Mouse (Mus musculus) erythroblast, adult 5-6 weeks (primary cell): ENCODE results near the gene Srgap2. TPM values are rescaled to one million over a fixed set of nuclear protein-coding genes. Genes with fewer than 3 reads are reported as not detected.
"Not testable (repeated sequence)": the region's sequence is repeated elsewhere in the genome, so short reads cannot be mapped to it uniquely, and the experiment has no call there.

Experiments used
- ATAC-seq: replicated peaks from 2 replicates; pipeline ENCODE4 v1.8.0; 2016; ENCODE audit warnings: moderate number of reproducible peaks, mild to moderate bottlenecking, moderate TSS enrichment, inconsistent platforms; ENCODE audit not compliant: poor library complexity, low FRiP score, severe bottlenecking
- total RNA-seq, 2 experiments: library from RNA; stranded (forward) in 1 of 2; stranded (reverse) in 1 of 2; fragments of 150-400 nt in 1 of 2; fragments of 200-764, 138-1000 nt in 1 of 2; gene quantifications; 2 replicates each; pipeline versions ENCODE4 v1.2.3 to v1.2.4; 2015 to 2017; ENCODE audit warnings: low replicate concordance in 2 of 2

Gene Srgap2
- total RNA-seq, 2 experiments from 2014 or later: 16.5 to 16.7 TPM

DNA sequence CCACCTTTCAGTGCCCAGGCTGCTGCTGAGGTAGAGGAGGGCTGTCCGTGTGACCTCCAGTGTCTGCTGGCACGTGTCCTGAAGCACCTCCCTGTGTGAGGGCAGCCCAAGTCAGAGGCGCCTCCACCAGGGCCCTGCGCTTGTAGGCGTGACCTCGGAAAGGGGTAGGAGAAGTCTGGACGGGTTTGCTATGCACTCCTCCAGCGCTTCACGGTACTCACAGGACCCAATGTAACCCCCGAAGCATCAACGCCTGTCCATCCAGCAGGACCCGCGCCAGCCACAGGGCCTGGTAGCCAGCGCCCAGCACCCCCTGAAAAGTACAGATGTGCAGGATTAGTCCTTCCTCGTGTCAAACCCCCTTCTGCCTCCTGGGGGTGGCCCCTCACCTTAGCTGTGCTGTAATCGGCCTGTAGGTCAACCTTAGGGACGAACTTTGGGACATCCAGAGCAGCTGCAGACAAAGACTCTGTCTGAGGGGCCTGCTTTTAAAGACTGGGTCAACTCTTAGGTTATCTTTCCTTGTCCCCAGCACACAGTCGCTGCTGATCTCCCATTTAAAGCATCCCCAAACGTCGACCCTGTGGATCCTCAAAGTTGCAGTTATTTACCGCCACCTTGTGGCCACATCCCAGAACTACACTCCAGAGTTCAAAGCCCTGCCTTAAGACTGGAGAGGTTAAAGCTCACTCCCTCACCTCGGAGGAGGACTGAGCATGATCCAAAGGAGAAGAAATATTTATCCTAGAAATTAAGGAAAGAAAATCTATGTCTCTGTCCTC lies 257.2 kb downstream of the Srgap2 start:
- peak; percentile 64 for ATAC-seq

DNA sequence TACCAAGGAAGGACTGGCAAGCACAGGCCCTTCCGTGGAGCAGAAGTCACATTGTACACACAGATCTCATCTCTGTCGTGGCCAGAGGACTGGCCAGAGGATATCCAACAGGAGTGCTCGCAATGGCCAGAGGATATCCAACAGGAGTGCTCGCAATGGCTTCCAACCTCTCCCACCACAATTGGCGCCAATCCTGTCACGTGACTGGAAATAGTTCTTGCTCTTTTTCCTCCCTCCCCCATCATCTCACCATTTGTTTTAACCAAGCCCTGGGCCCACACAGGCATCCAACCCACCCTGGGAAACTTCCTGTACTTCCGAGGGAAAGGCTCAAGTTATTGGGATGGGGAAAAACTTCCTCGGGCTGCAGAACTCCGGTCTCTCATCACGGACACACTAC lies 258.4 kb downstream of the Srgap2 start:
- ATAC-seq: no peak

DNA sequence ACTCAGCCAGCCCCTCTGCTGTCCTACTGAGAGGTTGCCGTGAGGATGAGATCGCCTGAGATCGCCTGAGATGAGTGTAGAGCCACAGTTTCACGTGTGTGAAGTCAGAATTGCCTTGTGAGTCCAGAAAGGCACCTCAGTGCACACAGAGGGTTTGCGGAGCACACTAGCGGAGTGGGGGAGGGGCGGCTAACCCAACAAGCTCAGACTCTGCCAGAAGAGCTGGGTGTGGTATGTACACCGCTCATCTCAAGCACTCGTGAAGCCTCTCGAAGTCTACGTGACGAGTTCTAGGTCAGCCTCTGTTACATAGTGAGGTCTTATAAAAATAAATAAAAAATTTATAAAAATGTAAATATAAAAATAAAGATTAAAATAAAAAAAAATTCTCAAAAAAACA lies 263.2 kb downstream of the Srgap2 start:
- ATAC-seq: no peak

DNA sequence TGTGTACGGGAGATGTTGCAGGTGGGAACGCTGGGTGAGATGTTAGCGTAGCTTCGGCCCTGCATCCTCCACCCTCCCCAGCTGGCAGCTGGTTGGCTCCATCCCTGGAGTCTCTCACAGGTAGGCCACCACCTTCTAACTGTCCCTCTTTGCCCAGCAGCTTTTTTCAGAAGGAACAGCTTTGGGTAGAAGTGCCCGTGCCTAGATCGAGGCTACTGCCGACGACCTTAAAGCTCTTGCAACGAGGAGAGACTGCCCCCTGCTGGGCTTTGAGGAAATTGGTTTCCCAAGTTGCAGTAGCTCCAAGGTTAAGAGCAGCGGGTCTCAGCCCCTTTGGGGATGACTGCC lies 266.9 kb downstream of the Srgap2 start:
- ATAC-seq: 0 out of 2 replicates have a peak, but pooled peaks have one; percentile 14

DNA sequence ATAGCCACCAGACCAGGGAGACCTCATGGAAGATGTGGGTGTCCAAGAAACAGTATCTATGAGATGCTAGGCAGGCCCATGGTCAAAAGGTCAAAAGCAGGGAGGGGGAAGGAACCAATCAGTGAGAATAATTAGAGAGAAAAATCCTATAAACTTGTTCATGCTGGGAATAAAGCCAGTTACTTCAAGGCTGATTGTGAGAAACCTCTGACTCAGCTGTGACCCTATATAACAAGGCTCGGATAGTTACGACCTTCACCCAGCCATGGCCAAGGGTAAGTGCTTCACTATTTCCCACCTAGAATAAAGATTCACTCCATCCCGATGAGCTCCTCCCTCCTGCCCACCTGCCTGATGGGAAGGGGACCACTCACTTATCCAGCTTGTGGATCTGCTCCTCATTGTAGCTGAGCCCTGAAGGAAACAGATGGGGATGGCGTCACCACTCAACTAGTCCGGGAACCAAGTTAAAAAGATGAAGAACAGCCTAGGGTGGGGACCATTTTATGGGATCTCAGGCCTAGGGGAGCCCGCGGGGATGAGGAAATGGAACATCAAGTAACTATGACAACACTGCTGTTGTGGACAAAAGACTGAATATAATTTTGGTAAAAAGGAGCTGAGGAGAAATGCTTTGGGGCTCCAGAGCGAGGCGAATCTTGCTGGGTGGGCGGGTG lies 267.4 kb downstream of the Srgap2 start:
- no peak for ATAC-seq

DNA sequence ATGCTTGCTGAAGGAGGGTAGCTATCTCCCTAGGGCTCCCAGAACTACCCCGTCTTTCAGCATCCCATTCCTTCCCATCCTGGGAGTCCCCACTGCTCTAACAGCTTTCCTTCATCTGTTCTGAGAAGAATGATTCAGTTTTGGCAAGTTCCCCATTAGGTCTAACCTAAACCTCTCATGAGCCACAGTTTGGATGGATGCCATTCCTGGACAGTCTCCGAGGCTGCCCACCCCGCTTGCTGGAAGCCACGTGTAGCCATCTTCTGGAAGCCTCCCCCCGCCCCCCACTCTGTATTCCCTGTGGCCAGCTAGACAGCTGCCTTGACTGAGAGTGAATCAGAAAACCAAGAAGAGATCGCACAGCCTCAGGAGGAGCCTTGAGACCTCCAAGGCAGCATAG lies 269.9 kb downstream of the Srgap2 start:
- ATAC-seq: no peak

DNA sequence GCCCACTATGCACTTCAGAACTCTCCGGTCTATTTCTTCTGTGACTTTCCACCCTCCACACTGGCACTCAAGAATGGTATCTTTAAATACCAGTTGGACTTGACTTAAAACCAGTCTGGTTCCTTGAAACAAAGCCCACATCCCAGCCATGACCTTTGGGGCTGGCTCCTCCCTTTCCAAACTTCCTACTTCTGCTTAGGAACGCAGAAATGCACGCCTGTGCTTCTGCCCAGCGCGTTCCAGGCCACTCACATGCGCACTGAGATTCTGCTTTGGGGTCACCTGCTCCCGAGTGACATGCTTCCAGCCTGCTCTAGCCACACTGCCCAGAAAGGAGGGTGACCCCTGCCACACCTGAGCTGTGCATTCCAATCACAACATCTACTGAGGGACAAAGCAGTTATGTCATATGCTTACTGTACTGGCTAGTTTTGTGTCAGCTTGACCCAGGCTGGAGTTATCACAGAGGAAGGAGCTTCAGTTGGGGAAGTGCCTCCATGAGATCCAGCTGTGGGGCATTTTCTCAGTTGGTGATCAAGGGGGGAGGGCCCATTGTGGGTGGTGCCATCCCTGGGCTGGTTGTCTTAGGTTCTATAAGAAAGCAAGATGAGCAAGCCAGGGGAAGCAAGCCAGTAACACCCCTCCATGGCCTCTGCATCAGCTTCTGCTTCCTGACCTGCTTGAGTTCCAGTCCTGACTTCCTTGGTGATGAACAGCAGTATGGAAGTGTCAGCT lies 274.5 kb downstream of the Srgap2 start:
- ATAC-seq: not testable (repeated sequence)

DNA sequence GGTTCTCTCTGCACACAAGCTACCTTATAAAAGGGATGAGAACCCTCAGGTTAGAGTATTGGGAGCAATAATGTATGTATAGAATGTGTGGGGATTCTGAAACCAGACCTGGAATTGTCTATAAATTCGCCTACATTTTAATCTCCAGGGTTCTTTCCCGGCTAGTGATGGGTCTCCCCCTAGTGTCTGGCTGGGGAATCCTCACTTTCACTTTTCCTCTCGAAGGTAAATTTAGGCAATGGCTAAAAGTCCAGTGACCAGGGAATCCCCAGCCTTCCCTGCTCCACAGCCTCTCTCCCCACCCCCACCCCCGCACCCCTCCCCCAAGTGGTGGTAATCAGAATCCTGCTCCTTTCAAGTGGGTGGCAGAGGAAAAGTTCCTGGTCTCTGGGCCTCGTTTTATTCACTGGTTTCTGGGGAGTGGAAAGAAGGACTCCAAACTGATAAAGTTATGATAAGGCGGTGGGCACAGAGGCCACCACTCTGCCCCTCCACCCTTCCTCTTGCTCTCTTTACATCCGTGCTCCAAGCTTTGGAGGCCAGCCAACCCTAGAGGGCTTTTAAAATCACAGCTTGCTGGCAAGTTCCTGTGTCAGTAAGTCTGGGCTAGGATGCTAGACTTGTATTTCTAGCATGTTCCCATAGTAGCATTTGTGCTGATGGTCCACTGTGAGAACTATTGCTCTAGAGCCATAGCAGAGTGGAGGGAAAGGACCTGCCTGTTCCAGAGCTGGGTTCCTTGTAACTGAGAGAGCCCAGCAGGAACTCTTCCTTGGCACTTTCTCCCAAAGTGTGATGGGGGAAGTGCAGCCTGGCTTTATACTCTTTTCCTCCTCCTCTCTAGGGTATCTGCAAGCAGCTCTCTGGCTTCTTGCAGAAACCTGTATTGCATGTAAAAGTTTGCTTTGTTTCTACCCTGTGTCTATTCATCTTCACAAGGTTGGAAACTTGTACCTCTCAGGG lies 280.4 kb downstream of the Srgap2 start:
- ATAC-seq: no peak

DNA sequence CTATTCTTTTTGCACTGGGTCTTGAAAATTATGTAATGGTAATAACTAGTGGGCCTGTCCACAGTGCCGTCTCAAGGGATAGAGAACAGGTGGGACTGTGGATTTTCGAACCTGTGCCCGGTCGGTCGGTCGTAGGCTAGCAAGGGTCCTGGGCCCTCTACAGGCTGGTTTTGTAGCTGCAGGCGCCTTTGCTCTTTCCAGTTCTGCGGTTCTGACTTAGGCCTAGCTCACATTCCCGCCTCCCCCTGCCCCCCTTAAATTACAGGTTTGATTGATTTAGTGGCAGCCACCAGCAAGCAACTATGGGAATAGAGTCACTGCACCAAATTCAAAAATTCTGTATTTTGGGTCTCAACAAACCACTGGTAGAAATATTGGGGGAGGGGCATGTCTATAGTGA lies 281.2 kb downstream of the Srgap2 start:
- no peak for ATAC-seq

DNA sequence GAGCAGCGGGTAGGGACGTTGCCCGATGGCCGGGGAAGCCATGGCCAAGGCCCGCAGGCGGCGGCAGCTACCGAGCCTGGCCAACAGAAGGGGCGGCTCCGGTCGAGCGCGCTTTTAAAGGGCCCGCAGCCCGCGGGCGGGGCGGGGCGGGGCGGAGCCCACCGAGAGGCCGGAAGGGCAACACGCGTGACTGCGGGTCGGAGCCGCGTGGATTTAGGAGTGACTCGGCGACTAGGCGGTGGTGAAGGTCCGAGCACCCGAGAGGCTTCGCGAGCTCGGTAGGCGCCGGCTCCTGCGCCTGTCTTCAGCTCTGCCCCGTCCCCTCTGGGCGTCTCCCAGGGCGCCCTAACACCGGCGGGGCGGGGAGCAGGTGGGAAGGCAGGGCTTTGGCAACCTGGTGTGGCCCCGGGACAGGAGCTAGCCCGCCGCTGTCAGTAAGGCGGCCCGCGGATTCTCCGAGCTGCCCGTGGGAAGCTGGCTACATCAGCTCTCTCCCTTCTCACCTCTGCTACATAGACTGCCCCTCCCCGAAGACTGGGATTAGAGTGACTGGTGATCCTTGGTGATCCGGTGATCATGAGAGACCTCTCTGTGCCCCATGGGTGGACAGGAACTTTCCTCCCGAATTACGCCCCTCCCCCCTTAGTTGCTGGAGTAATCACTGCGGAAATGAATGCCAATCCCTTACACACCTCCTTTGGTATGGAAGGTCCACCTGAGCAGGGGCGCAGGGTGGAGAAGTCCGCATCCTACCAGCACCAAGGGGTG lies 281.9 kb downstream of the Srgap2 start, which contains the start of gene Rassf5:
Rassf5 (minus strand) TSS at position 170 of the 768 bp plus-strand sequence.
- 0 out of 2 replicates have a peak, but pooled peaks have one; percentile 14 for ATAC-seq

DNA sequence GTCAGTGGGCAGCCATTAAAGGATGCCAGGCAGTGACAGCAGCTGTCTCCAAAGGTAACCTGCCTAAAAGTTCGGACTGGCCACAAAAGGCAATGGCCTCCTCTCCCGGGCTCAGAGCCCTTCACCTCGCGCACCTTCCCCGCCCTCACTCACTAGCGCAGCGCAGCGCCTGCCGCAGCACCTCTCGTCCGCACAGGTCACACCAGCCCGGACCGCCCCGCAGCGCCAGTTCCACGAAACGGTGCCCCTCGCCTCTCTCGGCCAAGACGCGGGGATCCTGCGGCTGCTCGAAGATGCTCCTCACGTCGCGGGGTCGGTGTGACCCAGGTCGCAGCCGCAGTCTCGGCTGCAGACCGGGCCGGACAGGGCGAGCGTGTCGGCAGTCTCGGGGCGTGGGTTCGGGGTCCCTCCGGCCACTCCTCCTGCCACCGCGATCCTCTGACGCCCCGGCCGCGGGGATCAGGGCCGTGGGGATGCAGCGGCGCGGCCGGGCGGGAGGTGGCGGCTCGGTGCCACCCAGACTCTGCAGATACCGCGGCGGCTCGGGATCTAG lies 282.5 kb downstream of the Srgap2 start:
- no peak for ATAC-seq

DNA sequence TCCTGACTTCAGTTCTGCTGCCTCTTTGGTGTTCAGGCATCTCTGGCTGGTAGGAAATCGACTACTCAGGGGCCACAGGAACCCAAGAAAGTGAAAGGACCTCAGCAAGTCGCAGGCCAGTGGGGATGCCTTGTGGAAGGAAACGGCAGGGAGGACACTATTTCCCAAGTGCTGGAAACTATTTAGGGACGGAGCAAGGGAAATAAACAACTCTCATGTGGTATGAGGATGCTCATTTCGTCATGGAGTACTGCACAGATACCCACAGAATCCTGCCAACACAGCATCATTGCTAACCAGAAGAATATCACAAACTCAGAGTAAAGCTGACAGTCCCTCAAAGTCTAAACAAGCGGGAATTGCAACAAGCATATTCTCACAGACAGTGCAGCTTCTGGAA lies 284.2 kb downstream of the Srgap2 start:
- no peak for ATAC-seq

DNA sequence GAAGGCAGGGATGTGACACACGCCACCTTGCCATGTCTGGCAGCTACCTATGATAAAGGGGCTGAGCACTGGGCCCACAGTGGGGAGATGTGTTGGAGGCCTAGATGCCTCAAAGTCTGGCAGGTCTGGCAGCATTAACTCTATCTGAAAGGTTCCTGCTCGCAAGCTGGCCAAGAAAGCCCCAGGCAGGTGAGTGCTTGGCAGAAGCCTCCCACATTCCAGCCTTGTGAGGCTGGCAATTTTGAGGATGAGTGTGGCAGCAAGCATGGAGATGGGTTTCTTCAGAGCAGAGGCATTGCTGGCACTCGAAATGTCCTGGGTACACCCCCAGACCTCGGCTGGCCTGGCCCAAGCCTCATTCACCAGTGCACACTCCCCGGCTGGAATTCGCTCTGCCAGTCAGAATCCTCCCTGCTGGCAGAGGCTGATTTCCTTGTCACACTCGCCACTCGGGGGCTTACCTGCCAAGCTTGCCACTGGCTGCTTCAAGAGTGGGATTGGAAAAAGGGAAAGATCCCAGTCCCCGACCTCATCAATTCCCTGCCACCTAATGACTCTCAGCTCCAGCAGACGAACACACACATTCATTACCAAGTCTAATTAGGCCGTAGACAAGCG lies 287.5 kb downstream of the Srgap2 start:
- ATAC-seq: no peak

DNA sequence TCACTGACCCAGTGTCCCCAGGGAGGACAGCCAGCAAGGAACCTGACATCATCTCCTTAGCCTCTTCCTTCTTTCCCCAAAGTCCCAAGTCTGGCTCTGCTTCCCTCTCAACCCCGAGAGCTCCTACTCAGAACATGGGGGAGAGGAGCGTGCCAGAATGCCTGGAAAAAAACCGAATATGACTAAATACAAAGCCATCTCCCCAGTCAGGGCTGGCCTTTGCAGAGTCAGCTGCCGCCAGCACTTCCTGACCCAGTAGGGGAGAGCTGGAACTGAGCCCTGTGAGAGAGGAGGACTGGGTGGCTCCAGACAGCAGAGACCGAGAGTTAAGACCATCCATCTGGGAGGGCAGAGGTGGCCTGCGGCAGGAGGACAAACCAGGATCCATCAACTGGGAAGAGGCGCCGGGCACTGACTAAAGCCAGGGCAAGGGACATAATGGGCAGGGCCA lies 288.2 kb downstream of the Srgap2 start:
- no peak for ATAC-seq

DNA sequence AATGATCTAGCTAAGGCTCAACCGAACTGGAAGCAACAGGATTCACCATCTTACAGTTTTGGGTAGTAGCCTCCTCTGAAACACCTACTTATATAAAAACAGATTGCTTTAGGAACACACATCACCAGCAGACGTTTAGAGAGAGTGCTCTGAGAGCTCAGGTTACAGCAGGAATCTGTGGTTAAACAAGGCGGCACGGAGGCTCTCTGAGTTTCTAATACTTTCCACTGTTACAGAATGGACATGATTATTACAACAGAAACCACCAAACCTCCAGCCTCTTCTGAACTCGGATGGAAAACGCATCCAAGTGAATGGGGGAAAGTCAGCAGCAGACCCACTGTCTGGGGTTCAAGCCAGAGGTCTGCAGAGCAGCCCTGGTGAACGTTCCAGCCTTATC lies 291.1 kb downstream of the Srgap2 start:
- ATAC-seq: no peak
